Mouse (Mus musculus) left cerebral cortex, adult 2 months (tissue): Measurements from ENCODE around the gene Rab24. TPM values are rescaled to one million over a fixed set of nuclear protein-coding genes. Genes with fewer than 3 reads are reported as not detected.

ENCODE experiments used
- DNase-seq, 2 experiments: peaks; one replicate each; pipeline ENCODE4 v3.0.0; 2021 to 2022; ENCODE audit warnings: low spot score in 2 of 2, mixed read lengths in 1 of 2; ENCODE audit errors: extremely low spot score in 1 of 2
- H3K27ac ChIP-seq: fragments of 200-600 bp; 2 replicates; pipeline ENCODE4 v1.8.1; 2022
- H3K4me3 ChIP-seq: fragments of 200-600 bp; 2 replicates; pipeline ENCODE4 v1.8.1; 2022
- CTCF ChIP-seq: fragments of 200-600 bp; IDR thresholded peaks from 2 replicates; pipeline ENCODE4 v1.8.1; 2022; ENCODE audit warnings: antibody characterized with exemption, mild to moderate bottlenecking, moderate library complexity
- intact Hi-C: fragments of 180-260 bp; cut with DNase I; formaldehyde crosslinking; loops from one replicate; pipeline ENCODE4 v1.15.1; 2025
- total RNA-seq, 2 experiments: library from RNA; stranded (reverse); gene quantifications; 2 replicates each; pipeline ENCODE4 v1.2.3; 2021

Rab24 gene
- total RNA-seq, 2 experiments from 2014 or later = 83.8 to 87.0 TPM

DNA sequence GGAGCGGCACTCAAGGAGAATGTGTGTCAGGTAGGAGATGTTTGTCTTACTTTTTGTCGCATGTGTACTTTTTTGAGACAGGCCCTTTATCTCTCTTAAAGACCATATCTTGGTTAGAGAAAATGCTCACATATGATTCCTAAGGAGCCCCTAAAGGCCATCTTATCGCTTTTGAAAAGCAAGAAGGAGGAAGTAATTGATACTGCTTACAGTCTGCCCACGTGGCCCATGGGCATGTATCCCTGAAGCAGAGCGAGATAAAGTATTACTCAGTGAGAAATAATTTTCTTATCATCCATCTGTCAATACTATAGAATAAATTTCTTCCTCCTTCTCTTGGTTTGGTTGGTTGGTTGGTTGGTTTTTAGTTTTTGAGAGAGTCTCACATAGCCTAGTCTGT lies 44.1 kb downstream of the Rab24 start:
- no peak for TF ChIP-seq CTCF
- intact Hi-C loops = no loop called here
- Histone ChIP-seq H3K4me3 (no peak overlapping the region), H3K27ac (no peak overlapping the region)
- no peak for DNase-seq

DNA sequence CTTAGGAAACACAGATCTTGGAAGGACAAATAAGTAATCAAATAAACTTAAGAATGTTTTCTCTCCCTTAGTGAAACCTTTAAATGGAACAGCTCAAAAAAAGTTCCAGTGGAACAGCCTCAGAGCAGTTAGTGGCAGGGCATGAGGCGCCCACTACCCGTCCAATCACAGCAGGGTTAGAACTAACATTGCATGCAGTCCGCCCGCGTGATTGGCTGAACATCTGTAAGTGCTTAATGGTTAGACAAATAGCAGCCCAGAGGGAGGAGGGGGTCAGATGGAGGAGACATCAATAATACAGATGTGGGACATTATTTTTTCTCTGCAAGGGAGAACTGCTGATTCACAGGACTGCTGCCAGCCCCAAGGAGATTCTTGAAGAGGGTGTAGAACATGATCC lies 44.5 kb downstream of the Rab24 start:
- intact Hi-C loops = no loop called here
- no peak overlapping the region for H3K27ac ChIP-seq
- no peak for TF ChIP-seq CTCF
- H3K4me3 ChIP-seq = no peak overlapping the region
- DNase-seq = no peak

Other genes with a start within 250 kb of the Rab24 start
- gene Uimc1, start 221.6 kb downstream of the Rab24 start, total RNA-seq = 10 to 100 TPM; 22.6 to 27.5 TPM
- 10 to 100 TPM; 37.6 to 47.8 TPM for gene Zfp346, start 216.6 kb downstream of the Rab24 start, total RNA-seq
- gene Gm17617, start 188.4 kb downstream of the Rab24 start, total RNA-seq = not detected
- gene Fgfr4, start 169.3 kb downstream of the Rab24 start, total RNA-seq = under 1 TPM; 0.36 to 0.40 TPM
- 100 to 1,000 TPM; 116 to 118 TPM for gene Nsd1, start 112.2 kb downstream of the Rab24 start, total RNA-seq
- gene Prelid1, start 1.4 kb downstream of the Rab24 start, total RNA-seq = 100 to 1,000 TPM; 161 to 170 TPM
- 1 to 10 TPM in 1 of 2 experiments, under 1 TPM in 1; 0.86 to 1.7 TPM for gene Mxd3, start 7.9 kb upstream of the Rab24 start, total RNA-seq
- 10 to 100 TPM; 57.8 to 60.4 TPM for gene Lman2, start 40.8 kb upstream of the Rab24 start, total RNA-seq
- gene Rgs14, start 47.8 kb upstream of the Rab24 start, total RNA-seq = 10 to 100 TPM; 52.4 to 58.2 TPM
- under 1 TPM; 0.25 to 0.49 TPM for gene Slc34a1, start 76.2 kb upstream of the Rab24 start, total RNA-seq
- not detected for gene Pfn3, start 93.3 kb upstream of the Rab24 start, total RNA-seq
- 1 to 10 TPM in 1 of 2 experiments, under 1 TPM in 1; 0.95 to 1.3 TPM for gene F12, start 104.8 kb upstream of the Rab24 start, total RNA-seq
- gene Grk6, start 123.1 kb upstream of the Rab24 start, total RNA-seq = 10 to 100 TPM; 61.2 to 66.2 TPM
- gene Prr7, start 142.3 kb upstream of the Rab24 start, total RNA-seq = 10 to 100 TPM; 77.6 to 80.2 TPM
- 100 to 1,000 TPM; 303 to 325 TPM for gene Dbn1, start 166.2 kb upstream of the Rab24 start, total RNA-seq
- 100 to 1,000 TPM in 1 of 2 experiments, 10 to 100 TPM in 1; 94.9 to 114 TPM for gene Pdlim7, start 191.7 kb upstream of the Rab24 start, total RNA-seq
- gene Dok3, start 207.3 kb upstream of the Rab24 start, total RNA-seq = 10 to 100 TPM; 10.1 to 18.2 TPM
- 10 to 100 TPM; 63.7 to 65.7 TPM for gene Ddx41, start 214.7 kb upstream of the Rab24 start, total RNA-seq
- gene Fam193b, start 249.2 kb upstream of the Rab24 start, total RNA-seq = 10 to 100 TPM; 90.5 to 98.1 TPM